Mouse (Mus musculus): ENCODE data around the gene Gabarap.
"Not testable (repeated sequence)": the region's sequence is repeated elsewhere in the genome, so short reads cannot be mapped to it uniquely, and the experiment has no call there.

The Gabarap gene

GRCm38 (mm10) chr11:69990850-69991691 lies at the start of gene Gabarap:
Gene Gabarap (plus strand): TSS chr11:69991143.
- peak; percentile 97 for DNase-seq (ENCODE audit: low spot score)

- no peak for DNase-seq (ENCODE audit: low spot score)
Measured at GRCm38 (mm10) chr11:69945216-69945615, 45.7 kb upstream of the Gabarap start.

GRCm38 (mm10) chr11:69945997-69946891 lies 44.7 kb upstream of the Gabarap start:
- no peak for DNase-seq (ENCODE audit: low spot score)

- DNase-seq (ENCODE audit: low spot score): no peak
Measured at GRCm38 (mm10) chr11:69947337-69948065, 43.4 kb upstream of the Gabarap start.

- peak; percentile 93 for DNase-seq (ENCODE audit: low spot score)
Measured at GRCm38 (mm10) chr11:69948066-69948762, 42.7 kb upstream of the Gabarap start, which contains the start of gene Slc2a4. Gene Slc2a4 (minus strand): TSS chr11:69948188.

GRCm38 (mm10) chr11:69948763-69949150 lies 42.2 kb upstream of the Gabarap start:
- peak; percentile 81 for DNase-seq (ENCODE audit: low spot score)

GRCm38 (mm10) chr11:69950807-69951459 lies 40.0 kb upstream of the Gabarap start:
- no peak for DNase-seq (ENCODE audit: low spot score)

- no peak for DNase-seq (ENCODE audit: low spot score)
Measured at GRCm38 (mm10) chr11:69952274-69952673, 38.7 kb upstream of the Gabarap start.

GRCm38 (mm10) chr11:69953267-69953915 lies 37.6 kb upstream of the Gabarap start:
- peak; percentile 64 for DNase-seq (ENCODE audit: low spot score)

- not testable (repeated sequence) for DNase-seq (ENCODE audit: low spot score)
Measured at GRCm38 (mm10) chr11:69955618-69956017, 35.3 kb upstream of the Gabarap start.

- no peak for DNase-seq (ENCODE audit: low spot score)
Measured at GRCm38 (mm10) chr11:69956218-69956617, 34.7 kb upstream of the Gabarap start.

- no peak for DNase-seq (ENCODE audit: low spot score)
Measured at GRCm38 (mm10) chr11:69960616-69961015, 30.3 kb upstream of the Gabarap start.

- no peak for DNase-seq (ENCODE audit: low spot score)
Measured at GRCm38 (mm10) chr11:69961841-69962240, 29.1 kb upstream of the Gabarap start.

- DNase-seq (ENCODE audit: low spot score): no peak
Measured at GRCm38 (mm10) chr11:69964650-69965270, 26.2 kb upstream of the Gabarap start, which contains the start of gene Cldn7. Gene Cldn7 (plus strand): TSS chr11:69964779.

GRCm38 (mm10) chr11:69965271-69966005 lies 25.5 kb upstream of the Gabarap start:
- peak; percentile 91 for DNase-seq (ENCODE audit: low spot score)

- peak; percentile 87 for DNase-seq (ENCODE audit: low spot score)
Measured at GRCm38 (mm10) chr11:69966006-69966859, 24.7 kb upstream of the Gabarap start.

GRCm38 (mm10) chr11:69966860-69967517 lies 24.0 kb upstream of the Gabarap start:
- DNase-seq (ENCODE audit: low spot score): no peak

- DNase-seq (ENCODE audit: low spot score): peak; percentile 83
Measured at GRCm38 (mm10) chr11:69968793-69969192, 22.1 kb upstream of the Gabarap start.

All from yolk sac, embryonic 10.5 days (tissue).